Mouse (Mus musculus) testis, adult 2 months (tissue): ENCODE data around the gene Gng12.

Experiments
- CTCF ChIP-seq: fragments of 200-500 bp; IDR thresholded peaks from 2 replicates; pipeline ENCODE4 v1.5.1; 2012; ENCODE audit warnings: low read depth, mild to moderate bottlenecking, inconsistent platforms, low read length, moderate library complexity; ENCODE audit not compliant: control insufficient read depth, insufficient read depth, insufficient replicate concordance
- POLR2A ChIP-seq: fragments of 200-500 bp; IDR thresholded peaks from 2 replicates; pipeline ENCODE4 v1.6.1; 2012; ENCODE audit warnings: low read depth, mild to moderate bottlenecking, inconsistent platforms, low read length, moderate library complexity; ENCODE audit not compliant: control insufficient read depth

- TF ChIP-seq POLR2A = no peak
- no peak for TF ChIP-seq CTCF
These were observed 29.9 kb upstream of the Gng12 start for GRCm38 (mm10) chr6:66866295-66866694.
